Mouse (Mus musculus) granulocyte monocyte progenitor cell, adult 5-6 weeks (primary cell): Measurements from ENCODE around the gene Lhpp. TPM values are rescaled to one million over a fixed set of nuclear protein-coding genes. Genes with fewer than 3 reads are reported as not detected.
"Not testable (repeated sequence)": the region's sequence is repeated elsewhere in the genome, so short reads cannot be mapped to it uniquely, and the experiment has no call there.

Experiments used
- ATAC-seq: replicated peaks from 2 replicates; pipeline ENCODE4 v1.8.0; 2016; ENCODE audit warnings: mild to moderate bottlenecking, moderate TSS enrichment, inconsistent platforms; ENCODE audit not compliant: poor library complexity, severe bottlenecking
- total RNA-seq, 2 experiments: library from RNA; stranded (forward) in 1 of 2; stranded (reverse) in 1 of 2; fragments of 200-712, 200-1000 nt in 1 of 2; fragments of >200 nt in 1 of 2; fragmentation: Nextera tagmentation in 1 of 2; gene quantifications; 2 replicates each; pipeline ENCODE4 v1.2.3; 2014 to 2017

Gene Lhpp
- total RNA-seq, 2 experiments from 2014 or later: 7.3 to 11.5 TPM

- ATAC-seq: no peak
Observed at GRCm38 (mm10) chr7:132640946-132641345, 30.5 kb downstream of the Lhpp start.

- no peak for ATAC-seq
Observed at GRCm38 (mm10) chr7:132641606-132642005, 31.2 kb downstream of the Lhpp start.

- ATAC-seq: no peak
Observed at GRCm38 (mm10) chr7:132644605-132645279, 34.3 kb downstream of the Lhpp start.

- no peak for ATAC-seq
Observed at GRCm38 (mm10) chr7:132646514-132646913, 36.1 kb downstream of the Lhpp start.

- ATAC-seq: no peak
Observed at GRCm38 (mm10) chr7:132654412-132654811, 44.0 kb downstream of the Lhpp start.

- peak; percentile 69 for ATAC-seq
Observed at GRCm38 (mm10) chr7:132656075-132656474, 45.6 kb downstream of the Lhpp start.

GRCm38 (mm10) chr7:132656548-132656947 lies 46.1 kb downstream of the Lhpp start:
- peak; percentile 67 for ATAC-seq

GRCm38 (mm10) chr7:132657371-132658057 lies 47.1 kb downstream of the Lhpp start:
- ATAC-seq: no peak

GRCm38 (mm10) chr7:132658058-132658450 lies 47.6 kb downstream of the Lhpp start:
- no peak for ATAC-seq

GRCm38 (mm10) chr7:132658688-132659087 lies 48.2 kb downstream of the Lhpp start:
- no peak for ATAC-seq

- ATAC-seq: no peak
Observed at GRCm38 (mm10) chr7:132659633-132660032, 49.2 kb downstream of the Lhpp start.

- ATAC-seq: not testable (repeated sequence)
Observed at GRCm38 (mm10) chr7:132662831-132663230, 52.4 kb downstream of the Lhpp start.

GRCm38 (mm10) chr7:132664815-132665214 lies 54.4 kb downstream of the Lhpp start:
- no peak for ATAC-seq

GRCm38 (mm10) chr7:132665664-132666382 lies 55.4 kb downstream of the Lhpp start:
- ATAC-seq: no peak

GRCm38 (mm10) chr7:132666516-132666915 lies 56.1 kb downstream of the Lhpp start:
- no peak for ATAC-seq

- no peak for ATAC-seq
Observed at GRCm38 (mm10) chr7:132668604-132669003, 58.2 kb downstream of the Lhpp start.

GRCm38 (mm10) chr7:132669999-132670862 lies 59.8 kb downstream of the Lhpp start:
- ATAC-seq: no peak

GRCm38 (mm10) chr7:132670863-132671165 lies 60.4 kb downstream of the Lhpp start:
- no peak for ATAC-seq

- ATAC-seq: peak; percentile 83
Observed at GRCm38 (mm10) chr7:132672481-132672959, 62.1 kb downstream of the Lhpp start.
